Mouse (Mus musculus): Measurements from ENCODE around the gene Apol7e. TPM values are rescaled to one million over a fixed set of nuclear protein-coding genes. Genes with fewer than 3 reads are reported as not detected.
"Not testable (repeated sequence)": the region's sequence is repeated elsewhere in the genome, so short reads cannot be mapped to it uniquely, and the experiment has no call there.

The Apol7e gene
- polyA plus RNA-seq, 1 experiment = not detected

DNA sequence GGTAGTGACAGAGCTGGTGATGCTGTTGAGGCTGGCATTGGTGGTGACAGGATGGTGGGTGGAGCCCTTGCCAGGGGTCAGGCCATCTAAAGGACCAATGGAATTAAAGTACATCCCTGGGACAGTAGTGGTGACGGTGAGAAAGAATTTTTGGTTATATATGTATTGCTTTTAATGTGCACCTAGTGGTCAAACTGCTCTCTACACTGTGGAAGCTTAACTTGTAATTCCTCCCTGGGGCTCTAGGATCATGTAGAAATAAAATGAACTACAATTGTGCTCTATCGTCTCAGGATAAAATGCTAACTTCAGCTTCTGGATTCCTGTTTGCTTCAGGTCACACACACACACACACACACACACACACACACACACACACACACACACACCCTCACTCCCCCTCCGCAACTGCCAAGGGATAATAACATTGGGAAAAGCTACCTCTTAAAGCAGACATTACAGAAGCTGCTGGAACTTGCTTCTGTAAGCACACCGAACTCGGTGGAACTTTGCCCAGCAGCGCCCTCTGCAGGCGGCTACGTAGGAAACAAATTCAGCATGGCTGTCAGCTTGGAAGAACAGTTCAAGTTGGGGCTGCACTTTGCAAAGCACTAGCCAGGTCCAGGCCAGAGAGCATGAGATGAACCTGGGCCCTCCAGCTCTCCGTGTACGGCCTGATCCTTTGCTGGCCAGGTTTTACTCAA, 25.7 kb downstream of the Apol7e start:
- H3K79me2 ChIP-seq (ENCODE audit: control insufficient read depth, insufficient read depth); H3K79me3 ChIP-seq (ENCODE audit: low read depth); H3ac ChIP-seq (ENCODE audit: control insufficient read depth, insufficient read length, low read depth); H3K27me3 ChIP-seq (ENCODE audit: control insufficient read depth, insufficient read depth, insufficient read length); H3K4me3 ChIP-seq (ENCODE audit: insufficient read depth, poor library complexity, severe bottlenecking); H3K36me3 ChIP-seq (ENCODE audit: control insufficient read depth, insufficient read depth): not testable (repeated sequence)

- not testable (repeated sequence) for H3K79me3 ChIP-seq (ENCODE audit: low read depth); H3K4me3 ChIP-seq (ENCODE audit: insufficient read depth, poor library complexity, severe bottlenecking); H3K27me3 ChIP-seq (ENCODE audit: control insufficient read depth, insufficient read depth, insufficient read length); H3K36me3 ChIP-seq (ENCODE audit: control insufficient read depth, insufficient read depth); H3ac ChIP-seq (ENCODE audit: control insufficient read depth, insufficient read length, low read depth); H3K79me2 ChIP-seq (ENCODE audit: control insufficient read depth, insufficient read depth)
Measured at GRCm38 (mm10) chr15:77725393-77726020, 26.9 kb downstream of the Apol7e start.

GRCm38 (mm10) chr15:77727139-77727538, 28.5 kb downstream of the Apol7e start:
- not testable (repeated sequence) for H3K79me2 ChIP-seq (ENCODE audit: control insufficient read depth, insufficient read depth); H3ac ChIP-seq (ENCODE audit: control insufficient read depth, insufficient read length, low read depth); H3K27me3 ChIP-seq (ENCODE audit: control insufficient read depth, insufficient read depth, insufficient read length); H3K79me3 ChIP-seq (ENCODE audit: low read depth); H3K36me3 ChIP-seq (ENCODE audit: control insufficient read depth, insufficient read depth); H3K4me3 ChIP-seq (ENCODE audit: insufficient read depth, poor library complexity, severe bottlenecking)
- TF ChIP-seq CTCF (IDR thresholded peaks at IDR 0.05; ENCODE audit: control insufficient read depth, insufficient read depth, insufficient read length) = peak; percentile 7

- H3ac ChIP-seq (ENCODE audit: control insufficient read depth, insufficient read length, low read depth); H3K27me3 ChIP-seq (ENCODE audit: control insufficient read depth, insufficient read depth, insufficient read length); H3K79me3 ChIP-seq (ENCODE audit: low read depth); H3K4me3 ChIP-seq (ENCODE audit: insufficient read depth, poor library complexity, severe bottlenecking); H3K36me3 ChIP-seq (ENCODE audit: control insufficient read depth, insufficient read depth); H3K79me2 ChIP-seq (ENCODE audit: control insufficient read depth, insufficient read depth): not testable (repeated sequence)
Measured at GRCm38 (mm10) chr15:77727745-77728144, 29.1 kb downstream of the Apol7e start.

DNA sequence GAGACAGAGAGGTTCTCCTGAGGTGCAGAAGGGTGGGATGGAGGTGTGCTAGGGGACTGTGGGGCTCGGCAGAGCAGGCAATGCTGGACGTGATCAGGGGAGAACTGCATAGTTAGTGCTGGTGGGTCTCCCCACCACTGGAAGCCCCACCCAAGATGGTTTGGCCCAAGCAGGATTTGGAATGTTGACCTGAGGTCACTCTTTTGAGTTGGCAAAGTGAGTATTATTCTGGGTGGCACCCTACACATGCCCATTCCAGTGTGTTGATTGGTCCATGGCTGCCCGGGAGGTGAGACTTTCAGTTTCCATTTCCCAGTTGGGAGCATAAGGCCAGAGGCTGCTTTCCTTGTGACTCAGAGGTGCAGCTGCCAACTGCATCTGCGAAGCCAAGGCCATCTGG, 30.1 kb downstream of the Apol7e start, which contains the start of gene Apol9b:
Apol9b (plus strand) TSS at position 301 of the 400 bp plus-strand sequence.
- H3K79me2 ChIP-seq (ENCODE audit: control insufficient read depth, insufficient read depth); H3ac ChIP-seq (ENCODE audit: control insufficient read depth, insufficient read length, low read depth); H3K4me3 ChIP-seq (ENCODE audit: insufficient read depth, poor library complexity, severe bottlenecking); H3K36me3 ChIP-seq (ENCODE audit: control insufficient read depth, insufficient read depth); H3K79me3 ChIP-seq (ENCODE audit: low read depth); H3K27me3 ChIP-seq (ENCODE audit: control insufficient read depth, insufficient read depth, insufficient read length): not testable (repeated sequence)

DNA sequence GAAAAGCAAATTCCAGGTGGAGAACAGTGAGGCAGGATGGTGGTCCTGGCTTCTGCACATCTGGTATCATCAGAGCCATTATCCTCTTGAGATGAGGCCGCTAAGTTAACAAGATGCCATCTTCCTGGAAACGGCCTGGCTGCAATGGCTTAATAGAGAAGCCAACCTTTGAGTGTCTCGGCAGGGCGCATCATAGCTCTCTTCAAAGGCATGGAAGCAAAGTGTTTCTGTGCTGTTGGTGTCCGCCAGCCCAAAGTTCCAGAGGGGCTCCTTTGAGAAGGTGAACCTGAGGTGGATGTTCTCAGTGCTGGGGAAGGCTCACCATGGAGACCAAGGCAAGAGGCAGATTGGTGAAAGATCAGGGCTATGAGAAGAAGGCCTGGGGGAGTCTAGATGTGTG, 32.9 kb downstream of the Apol7e start:
- Histone ChIP-seq H3K36me3 (ENCODE audit: control insufficient read depth, insufficient read depth) (no peaks in the 10 kb centered on the region), H3K79me2 (ENCODE audit: control insufficient read depth, insufficient read depth) (peaks cover 9% of the 10 kb centered on the region), H3K79me3 (ENCODE audit: low read depth) (no peaks in the 10 kb centered on the region), H3K27me3 (ENCODE audit: control insufficient read depth, insufficient read depth, insufficient read length) (no peaks in the 10 kb centered on the region), H3K4me3 (ENCODE audit: insufficient read depth, poor library complexity, severe bottlenecking) (no peak overlapping the region), H3ac (ENCODE audit: control insufficient read depth, insufficient read length, low read depth) (no peak overlapping the region)
- TF ChIP-seq MYOD1 (IDR thresholded peaks at IDR 0.05; ENCODE audit: control insufficient read depth, insufficient read length, low read depth) (no peak), FOSL1 (IDR thresholded peaks at IDR 0.05; ENCODE audit: insufficient read depth, low read length, poor library complexity, severe bottlenecking) (no peak), MYOG (IDR thresholded peaks at IDR 0.05; ENCODE audit: control insufficient read depth, extremely low read depth, insufficient read length) (no peak), MAX (IDR thresholded peaks at IDR 0.05) (no peak)

- H3K4me3 ChIP-seq (ENCODE audit: insufficient read depth, poor library complexity, severe bottlenecking); H3K79me3 ChIP-seq (ENCODE audit: low read depth); H3K79me2 ChIP-seq (ENCODE audit: control insufficient read depth, insufficient read depth); H3ac ChIP-seq (ENCODE audit: control insufficient read depth, insufficient read length, low read depth); H3K27me3 ChIP-seq (ENCODE audit: control insufficient read depth, insufficient read depth, insufficient read length); H3K36me3 ChIP-seq (ENCODE audit: control insufficient read depth, insufficient read depth): not testable (repeated sequence)
Measured at GRCm38 (mm10) chr15:77732851-77733250, 34.2 kb downstream of the Apol7e start.

- not testable (repeated sequence) for H3K4me3 ChIP-seq (ENCODE audit: insufficient read depth, poor library complexity, severe bottlenecking); H3K79me2 ChIP-seq (ENCODE audit: control insufficient read depth, insufficient read depth); H3K79me3 ChIP-seq (ENCODE audit: low read depth); H3K36me3 ChIP-seq (ENCODE audit: control insufficient read depth, insufficient read depth); H3K27me3 ChIP-seq (ENCODE audit: control insufficient read depth, insufficient read depth, insufficient read length); H3ac ChIP-seq (ENCODE audit: control insufficient read depth, insufficient read length, low read depth)
Measured at GRCm38 (mm10) chr15:77733380-77733779, 34.7 kb downstream of the Apol7e start.

GRCm38 (mm10) chr15:77733903-77734302, 35.2 kb downstream of the Apol7e start:
- H3K4me3 ChIP-seq (ENCODE audit: insufficient read depth, poor library complexity, severe bottlenecking) = peak overlapping the region; percentile 12
- H3K36me3 ChIP-seq (ENCODE audit: control insufficient read depth, insufficient read depth); H3K79me3 ChIP-seq (ENCODE audit: low read depth); H3K27me3 ChIP-seq (ENCODE audit: control insufficient read depth, insufficient read depth, insufficient read length); H3K79me2 ChIP-seq (ENCODE audit: control insufficient read depth, insufficient read depth); H3ac ChIP-seq (ENCODE audit: control insufficient read depth, insufficient read length, low read depth): not testable (repeated sequence)

Data from C2C12 (cell line).